Mouse (Mus musculus) lung, postnatal 4 days (tissue): ENCODE results near the gene Nhp2.

Source experiments
- DNase-seq, 2 experiments: peaks; one replicate each; pipeline ENCODE4 v3.0.0; 2021

The Nhp2 gene

DNA sequence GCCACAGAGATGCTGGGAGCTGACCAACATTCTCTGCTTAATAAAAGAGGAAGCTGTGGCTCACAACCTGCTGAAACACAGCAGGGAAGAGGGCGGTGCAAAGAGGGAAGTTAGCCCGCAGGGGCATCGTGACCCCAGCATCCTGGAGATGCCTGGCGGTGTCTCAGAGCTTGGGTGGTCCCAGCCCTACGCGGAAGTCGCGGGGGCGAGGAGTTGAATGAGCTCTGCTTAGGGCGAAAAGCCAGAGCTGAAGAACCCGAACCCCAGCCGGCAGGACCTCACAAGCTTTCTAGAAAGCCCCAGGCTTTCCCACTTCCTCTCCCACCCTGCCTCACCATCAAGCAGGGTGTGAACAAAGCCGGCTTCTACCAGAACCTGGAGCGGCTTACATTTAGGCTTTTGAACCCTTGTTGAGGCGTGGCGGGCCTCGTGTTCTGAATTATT is 18.5 kb downstream of the Nhp2 start:
- peak; percentile 77 to 80 for DNase-seq

DNA sequence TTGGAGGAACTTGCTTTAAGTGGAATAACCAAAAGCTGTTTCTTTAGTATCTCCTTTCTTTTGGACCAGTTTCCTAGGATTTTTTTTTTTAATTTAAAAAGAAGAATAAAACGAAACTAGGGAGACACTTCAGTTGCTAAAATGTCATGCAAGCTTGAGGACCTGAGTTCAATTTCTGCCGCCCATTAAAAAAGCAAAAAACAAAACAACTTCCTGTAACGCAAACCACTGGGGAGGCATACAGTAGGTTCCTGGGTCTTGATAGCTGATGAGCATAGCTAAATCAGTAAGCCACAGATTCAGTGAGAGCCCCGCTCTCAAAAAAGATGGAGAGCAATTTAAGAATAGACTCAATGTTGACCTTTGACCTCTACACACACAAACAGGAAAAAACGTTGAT is 19.0 kb downstream of the Nhp2 start:
- no peak for DNase-seq

DNA sequence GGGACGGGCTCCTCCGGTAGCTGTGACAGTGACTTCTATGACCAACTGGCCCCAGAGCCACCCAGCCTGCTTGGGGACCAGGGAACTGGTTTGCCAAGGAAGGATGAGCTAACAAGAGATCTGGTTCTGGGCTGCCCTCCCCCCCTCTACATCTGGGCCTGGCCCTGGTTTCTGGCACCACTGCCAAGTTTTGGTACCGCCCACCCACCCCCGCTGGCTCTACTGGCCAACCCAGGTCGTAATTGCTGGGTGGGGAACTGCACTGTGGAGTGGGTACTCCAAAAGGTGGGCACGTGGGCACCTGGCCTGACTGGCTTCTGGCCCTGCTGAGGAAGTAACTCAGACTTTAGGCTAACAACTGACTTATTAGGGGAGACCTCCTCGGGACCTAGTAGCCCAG is 21.2 kb downstream of the Nhp2 start:
- DNase-seq, result peak; percentile 64 to 78

DNA sequence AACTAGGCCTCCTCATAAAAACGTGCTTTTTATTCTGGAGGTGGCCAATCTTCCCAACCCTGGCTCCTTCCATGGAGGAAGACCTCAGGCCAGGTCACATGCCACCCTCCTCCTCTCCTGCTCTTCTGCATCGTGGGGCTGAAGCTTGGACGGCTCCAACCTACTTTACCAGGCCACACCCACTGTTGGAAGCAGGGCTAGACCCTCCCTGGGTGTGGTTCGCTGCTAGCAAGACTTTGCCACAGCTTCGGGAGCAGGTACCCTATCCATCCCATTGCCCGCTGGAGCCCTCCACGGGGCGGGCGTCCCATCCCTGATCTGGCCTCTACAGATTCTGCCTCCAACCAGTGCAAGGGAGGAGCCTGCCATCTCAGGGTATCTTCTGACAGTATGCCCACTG is 23.7 kb downstream of the Nhp2 start:
- peak in 1 of 2 experiments; percentile 34 for DNase-seq

DNA sequence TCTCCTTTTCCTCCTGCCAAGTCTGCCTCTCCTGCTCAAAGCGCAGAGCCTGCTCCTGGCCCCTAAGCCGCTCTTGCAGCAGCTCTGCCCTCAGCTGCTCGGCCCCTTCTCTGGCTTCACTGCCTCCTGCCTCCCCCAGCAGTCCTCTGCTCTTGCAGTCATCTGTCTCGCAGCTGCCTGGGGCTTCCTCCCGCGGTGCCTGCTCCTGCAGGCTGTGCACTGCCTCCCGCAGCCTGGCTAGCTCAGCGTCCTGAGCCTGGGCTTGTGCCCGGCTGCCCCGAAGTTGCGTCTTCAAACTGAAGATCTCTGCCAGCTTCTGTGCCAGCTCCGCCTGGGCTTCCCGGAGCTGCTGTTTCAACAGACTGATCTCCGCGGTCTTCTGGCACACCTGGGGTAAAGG is 24.2 kb downstream of the Nhp2 start:
- DNase-seq, result peak in 1 of 2 experiments; percentile 26

DNA sequence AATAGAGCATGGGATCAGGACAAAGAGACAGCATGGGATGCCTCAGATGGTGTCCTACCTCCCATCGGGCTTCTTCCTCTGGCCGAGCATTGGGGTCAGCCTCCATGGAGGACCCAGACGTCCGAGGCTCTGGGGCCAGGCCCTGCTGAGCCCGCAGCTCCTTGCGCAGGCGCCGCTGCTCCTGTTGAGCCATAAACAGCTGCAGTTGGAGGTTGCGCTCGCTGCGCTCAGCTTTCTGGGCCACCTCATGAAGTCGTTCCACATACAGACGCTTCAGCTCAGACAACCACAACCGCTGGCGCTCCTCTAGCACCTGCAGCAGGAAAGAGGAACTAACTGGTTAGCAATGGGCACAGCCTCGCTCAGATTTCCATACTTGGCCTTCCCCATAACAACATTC is 24.7 kb downstream of the Nhp2 start:
- DNase-seq, result peak; percentile 49 to 65

DNA sequence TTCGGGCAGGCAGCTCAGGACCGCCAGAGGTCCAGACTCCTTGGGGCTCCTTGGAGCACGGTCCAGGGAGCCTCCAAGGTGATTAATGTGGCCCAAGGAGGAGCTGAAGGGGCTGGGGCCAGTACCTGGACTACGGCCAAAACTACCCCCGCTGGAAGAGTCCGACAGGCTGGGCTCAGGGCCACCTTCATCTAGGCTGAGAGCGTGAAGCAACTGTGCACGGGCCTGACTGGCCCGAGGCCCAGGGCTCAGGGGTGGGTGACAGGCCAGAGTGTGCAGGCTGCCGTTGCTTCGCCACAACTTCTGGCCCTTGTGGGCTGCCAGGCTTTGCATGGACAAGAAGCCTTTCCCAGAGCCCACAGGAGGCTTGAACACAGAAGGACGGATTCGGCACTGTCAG is 25.8 kb downstream of the Nhp2 start:
- DNase-seq, result peak; percentile 36 to 70

DNA sequence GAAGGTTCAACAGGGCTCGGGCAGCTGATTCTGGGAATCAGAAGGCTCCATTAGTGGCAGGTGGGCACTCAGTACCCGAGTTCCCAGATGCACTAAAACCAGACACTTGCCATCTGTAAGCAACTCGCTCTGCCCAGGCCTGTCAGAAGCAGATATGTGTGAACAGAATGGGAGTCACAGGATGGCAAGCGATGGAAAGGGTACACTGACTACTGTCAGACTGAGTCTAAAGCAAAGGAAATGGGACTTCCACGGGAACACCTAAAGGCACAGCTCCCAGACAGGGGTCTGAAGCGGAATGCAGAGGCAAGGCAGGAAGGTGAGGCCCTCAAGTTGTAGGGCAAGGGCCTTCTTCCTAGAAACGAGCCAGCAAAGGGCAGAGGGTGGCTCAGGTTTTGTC is 26.7 kb downstream of the Nhp2 start:
- DNase-seq, result no peak

DNA sequence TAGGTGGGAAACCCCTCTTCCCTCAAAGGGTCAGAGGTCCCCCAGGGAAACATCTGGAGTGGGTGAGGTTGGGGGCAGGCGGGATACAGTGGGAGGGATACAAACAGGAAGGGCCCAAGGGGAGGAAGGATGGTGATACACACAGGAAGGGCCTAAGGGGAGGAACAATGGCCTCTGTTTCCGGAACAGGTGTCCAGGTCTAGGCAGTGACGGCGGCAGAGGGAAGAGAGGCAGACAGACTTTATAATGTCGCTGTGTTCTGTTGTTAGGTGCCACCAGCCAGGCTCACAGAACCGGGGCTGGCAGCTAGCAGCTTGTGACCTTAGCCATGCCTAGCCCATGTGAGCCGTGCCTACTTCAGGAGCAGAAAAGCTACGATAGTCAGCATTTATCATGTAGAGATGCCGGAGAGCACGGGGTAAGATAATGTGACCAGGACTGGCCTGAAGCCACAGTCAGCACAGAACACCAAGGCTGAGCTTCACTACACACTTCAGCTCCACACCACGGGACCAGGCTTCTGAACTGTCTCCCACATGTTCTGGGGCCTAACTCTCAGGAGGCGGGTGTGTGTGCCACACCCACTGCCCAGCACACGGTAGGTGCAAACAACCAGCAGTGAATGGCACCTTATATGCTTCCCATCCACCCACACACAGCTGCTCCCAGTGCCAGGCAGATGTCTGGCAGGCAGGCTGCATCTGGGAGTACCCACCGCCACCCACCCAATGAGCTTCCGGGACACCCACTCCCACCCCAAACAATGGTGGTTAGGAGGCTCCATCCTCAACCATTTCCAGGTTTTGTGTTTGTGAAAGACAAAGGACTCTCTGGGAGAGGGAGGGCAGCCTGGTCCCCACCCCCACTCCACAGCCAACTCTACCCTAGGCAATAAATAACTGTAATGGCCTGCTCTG is 27.5 kb downstream of the Nhp2 start:
- DNase-seq, result peak; percentile 66 to 84

DNA sequence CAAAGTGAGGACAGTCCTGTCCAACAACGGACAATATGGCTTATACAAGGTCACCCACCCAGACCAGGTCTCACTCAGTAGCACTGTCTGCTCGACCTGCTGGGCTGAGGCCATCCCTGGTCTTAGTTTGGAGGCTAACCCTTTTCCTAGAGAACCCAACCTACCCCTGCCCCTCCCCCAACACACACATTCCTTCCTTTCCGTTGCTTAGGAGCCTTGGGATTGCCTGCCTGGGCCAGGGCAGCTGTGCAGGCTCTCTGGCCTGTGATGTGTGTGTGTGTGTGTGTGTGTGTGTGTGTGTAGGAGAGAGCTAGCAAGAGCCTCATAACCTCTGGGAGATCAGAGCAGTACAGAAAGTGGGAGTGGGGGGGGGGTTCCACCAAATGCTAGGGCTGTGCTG is 29.0 kb downstream of the Nhp2 start:
- DNase-seq, result peak; percentile 47 to 63

DNA sequence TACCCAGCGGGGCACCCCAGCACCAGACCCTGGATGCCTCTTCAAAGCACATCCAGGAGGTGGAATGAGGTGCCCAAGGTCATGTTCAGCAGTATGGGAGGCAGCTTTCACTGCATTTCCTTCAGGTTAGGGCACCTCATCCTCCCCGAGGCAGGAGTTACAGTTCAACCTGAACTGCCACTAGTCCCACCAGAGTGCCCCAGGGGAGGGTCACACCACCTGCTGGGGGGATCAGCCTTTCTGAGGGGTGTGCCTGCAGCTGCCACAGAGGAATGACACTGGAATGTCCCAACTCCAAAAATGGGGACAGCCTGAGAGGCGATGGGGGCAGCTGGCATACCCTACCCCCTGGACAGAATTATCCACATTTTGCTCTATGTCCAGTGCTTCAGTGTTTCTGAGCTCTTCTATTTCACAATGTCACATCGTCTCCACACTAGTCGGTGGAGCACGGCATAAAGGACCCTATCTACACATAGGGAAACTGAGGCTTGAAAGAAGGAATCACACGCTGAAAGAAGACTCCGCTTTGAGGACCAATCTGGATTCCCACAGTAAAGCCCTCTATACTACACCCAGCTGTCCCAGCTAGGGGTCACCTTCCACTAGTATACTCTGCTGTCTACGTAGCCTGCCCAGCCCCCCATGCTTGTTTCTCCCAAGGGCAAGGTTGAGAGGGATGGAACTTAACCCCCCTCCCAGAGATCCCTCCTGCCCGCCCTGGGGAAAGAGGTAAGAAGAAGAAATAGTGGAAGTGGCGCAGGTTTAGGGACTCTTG is 29.8 kb downstream of the Nhp2 start:
- no peak for DNase-seq

DNA sequence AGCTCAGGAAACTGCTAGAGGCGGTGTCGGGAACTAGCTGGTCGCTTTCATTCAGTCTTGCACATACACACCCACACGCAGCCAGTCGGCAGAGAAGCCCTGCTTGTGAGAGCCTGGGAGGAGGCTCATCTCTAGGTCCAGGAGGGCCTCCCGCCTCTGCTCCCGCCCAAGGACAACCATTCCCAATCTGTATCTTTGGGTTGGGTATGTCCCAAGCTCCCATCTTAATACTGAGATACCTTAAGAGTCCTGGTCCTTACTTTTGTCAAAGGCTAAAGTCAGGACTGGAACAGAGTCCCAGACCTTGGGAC is 30.3 kb downstream of the Nhp2 start:
- DNase-seq, result peak in 1 of 2 experiments; percentile 44

DNA sequence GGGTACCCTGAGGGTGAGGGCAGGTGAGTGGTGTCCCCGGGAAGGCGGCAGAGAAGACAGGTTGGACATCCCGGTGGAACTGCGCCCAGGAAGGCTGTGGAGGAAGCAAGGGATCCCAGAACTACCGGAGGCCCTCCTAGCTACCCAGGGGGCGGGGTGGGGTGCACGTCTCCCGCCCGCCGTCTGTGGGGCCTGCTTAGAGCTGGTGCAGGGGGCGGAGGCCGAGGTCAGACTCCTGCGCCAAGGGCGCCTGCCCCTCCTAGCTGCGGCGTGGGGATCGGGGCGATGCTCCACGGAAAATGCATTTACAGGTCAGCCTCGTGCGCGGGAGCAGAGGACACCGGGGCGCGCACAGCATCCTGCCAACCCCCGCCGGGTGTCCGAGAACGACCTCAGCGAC is 30.7 kb downstream of the Nhp2 start:
- DNase-seq, result peak in 1 of 2 experiments; percentile 49

DNA sequence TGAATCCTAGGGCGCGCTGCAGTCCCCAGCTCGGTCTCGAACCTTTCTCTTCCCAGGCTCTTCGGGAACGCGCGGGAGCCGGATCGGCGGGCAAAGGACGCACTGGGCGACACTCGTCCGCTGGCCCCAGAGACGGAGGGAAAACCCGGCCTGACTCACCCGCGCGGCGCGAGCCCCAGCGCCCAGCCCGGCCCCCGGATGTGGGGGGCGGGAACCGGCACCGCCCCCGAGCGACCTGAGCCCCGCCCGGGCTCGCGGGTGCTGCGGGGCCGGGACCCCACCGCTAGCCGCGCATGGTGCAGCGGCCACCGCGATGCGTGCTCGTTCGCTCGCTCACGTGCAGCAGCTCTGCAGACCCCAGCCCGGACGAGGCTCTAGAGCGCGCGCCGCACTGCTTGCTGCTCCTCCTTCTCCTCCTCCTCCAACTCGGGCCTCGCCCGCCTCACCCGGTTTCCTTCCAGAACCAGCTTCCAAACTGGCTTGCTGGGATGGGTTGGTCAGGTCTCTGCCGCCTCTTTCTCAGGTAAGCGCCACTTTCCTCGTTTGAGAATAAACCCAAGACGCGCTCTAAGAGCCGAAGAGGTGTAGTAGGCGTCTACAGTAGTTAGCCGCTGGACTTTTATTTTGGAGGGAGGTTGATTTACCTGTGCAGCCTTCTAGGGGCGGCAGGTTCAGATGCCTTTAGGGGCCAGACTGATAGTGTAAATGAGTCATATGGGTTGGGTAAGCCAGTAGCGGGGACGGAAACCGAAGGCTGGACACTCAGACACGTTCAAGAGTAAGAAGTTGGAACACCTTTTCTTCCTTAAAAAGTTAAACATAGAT is 31.4 kb downstream of the Nhp2 start, which contains the start of the genes N4bp3 and D930048N14Rik:
TSS of gene N4bp3 (minus strand) at position 152 of the 825 bp plus-strand sequence.
TSS of gene D930048N14Rik (plus strand) at position 264 of the 825 bp plus-strand sequence.
- peak; percentile 88 to 92 for DNase-seq

DNA sequence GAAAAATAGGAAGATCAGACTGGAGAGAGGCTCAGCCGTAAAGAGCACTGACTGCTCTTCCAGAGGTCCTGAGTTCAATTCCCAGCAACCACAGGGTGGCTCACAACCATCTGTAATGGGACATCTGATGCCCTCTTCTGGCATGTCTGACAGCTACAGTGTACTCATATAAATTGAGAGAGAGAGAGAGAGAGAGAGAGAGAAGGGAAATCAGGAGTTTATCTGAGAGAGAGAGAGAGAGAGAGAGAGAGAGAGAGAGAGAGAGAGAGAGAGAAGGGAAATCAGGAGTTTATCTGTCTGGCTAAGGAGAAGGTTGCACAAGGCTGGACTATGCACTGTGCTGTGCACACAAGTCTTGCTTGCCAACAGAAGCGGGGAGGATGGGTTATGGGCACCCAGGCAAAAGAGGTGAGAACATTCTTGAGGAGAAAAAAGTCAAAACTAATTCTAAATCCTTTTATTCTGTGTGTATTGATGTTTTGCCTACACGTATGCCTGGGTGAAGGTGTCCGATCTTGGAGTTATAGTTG is 33.4 kb downstream of the Nhp2 start:
- DNase-seq, result no peak

DNA sequence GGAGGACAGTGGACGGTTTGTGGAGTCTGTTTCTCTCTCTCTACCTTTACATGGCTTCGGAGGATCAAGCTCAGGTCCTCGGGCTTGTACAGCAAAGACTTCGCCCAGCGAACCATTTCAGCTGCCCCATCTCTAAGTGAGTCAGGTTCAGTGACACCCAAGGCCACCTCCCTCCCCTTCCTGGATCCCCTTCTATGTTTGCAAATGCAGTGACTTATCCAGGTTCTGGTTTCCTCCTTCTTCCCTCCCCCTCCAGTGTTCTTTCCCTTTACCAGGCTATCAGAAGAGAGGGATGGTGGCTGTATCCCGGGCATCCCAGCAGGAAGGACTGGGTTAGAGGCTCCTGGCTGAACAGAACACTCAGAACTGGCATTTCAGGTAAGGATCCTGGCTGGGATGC is 34.2 kb downstream of the Nhp2 start:
- no peak for DNase-seq

DNA sequence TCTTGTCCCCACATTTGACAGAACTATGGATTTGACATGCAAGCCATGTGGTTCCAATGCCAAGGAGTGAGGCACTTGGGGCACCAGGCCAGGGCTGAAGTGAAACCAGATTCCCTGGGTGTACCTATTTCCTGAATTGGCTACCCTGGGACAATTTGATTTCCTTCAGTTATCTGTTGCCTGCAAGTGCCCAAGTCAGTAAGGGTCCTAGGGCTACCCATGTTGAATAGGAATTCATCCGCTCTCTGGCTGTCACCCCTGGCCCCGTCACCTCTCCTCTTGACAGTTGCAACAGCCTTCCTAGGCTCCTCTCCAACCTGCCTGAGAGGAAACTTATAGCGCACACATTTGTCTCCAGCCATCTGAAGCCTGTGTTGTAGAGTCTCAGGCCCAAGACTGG is 35.4 kb downstream of the Nhp2 start:
- DNase-seq, result no peak

DNA sequence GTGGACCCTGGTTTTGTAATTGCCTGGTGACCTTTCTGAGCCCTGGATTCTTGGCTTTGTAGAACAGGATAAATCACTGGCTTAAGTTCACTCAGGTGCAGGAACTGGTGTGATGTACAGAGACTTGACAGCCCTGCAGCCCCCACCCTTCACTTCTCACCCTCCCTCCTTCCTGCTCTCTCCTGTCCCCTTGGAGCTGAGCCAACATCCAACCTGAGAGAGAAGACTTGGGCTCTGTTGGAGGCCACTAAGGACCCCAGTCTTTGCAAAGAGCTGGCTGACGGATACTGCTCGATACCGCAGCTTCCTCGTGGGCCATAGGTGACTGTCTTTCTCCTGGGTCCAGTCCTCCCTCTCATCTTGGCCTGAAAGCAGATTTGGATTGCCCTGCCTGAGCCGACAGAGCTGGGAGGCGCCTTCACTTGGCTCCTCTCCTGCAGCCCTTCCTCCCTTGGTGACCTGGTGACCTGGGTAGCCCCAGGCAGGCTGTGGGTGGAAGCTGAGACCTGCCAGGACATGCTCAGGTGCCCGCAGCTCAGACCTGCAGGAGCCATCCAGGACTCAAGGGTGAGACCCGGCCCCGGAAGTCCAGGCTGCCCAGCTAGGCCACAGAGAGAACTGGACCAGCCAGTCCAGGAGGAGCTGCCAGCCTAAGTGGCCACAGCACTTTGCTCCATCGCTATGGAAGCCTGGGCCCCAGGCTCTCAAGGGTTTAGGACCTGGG is 37.4 kb downstream of the Nhp2 start:
- peak; percentile 28 to 47 for DNase-seq

DNA sequence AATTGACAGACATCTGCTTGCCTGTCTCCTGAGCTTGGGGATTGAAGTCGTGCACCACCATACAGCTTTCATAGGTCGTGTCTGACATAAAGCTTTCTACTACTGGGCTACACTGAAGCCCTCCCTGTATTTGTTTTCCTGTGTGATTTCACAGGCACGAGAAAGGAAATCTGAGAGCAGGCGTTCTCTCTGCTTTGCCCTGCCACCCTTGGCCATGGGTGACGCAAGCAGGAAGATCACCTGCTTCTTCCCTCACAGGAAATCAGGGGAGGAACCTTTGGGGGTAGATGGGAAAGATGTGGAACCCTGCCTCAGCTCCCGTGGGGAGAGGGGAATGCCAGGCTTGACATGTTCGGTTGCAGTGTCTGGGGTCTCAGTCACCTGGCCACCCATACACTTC is 38.8 kb downstream of the Nhp2 start:
- DNase-seq, result peak in 1 of 2 experiments; percentile 7

DNA sequence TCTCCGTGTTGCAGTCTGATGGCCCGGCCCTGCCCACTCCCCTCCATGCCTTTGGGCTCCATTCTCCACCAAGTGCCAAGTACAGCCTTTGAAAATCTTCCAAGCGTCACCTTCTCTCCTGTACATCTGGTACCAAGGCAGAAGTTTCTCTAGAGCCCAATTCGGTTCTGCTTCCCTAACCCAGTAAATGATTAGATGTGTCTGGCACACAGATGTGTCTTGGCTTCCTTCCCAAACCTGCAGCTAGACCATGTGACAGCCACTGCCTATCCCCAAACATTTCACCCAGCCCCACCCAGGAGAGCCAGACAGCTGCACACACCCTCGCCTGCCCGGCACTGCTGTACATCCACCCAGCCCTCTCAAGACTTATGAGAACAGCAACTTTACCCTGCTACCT is 39.2 kb downstream of the Nhp2 start:
- DNase-seq, result peak; percentile 46 to 57

DNA sequence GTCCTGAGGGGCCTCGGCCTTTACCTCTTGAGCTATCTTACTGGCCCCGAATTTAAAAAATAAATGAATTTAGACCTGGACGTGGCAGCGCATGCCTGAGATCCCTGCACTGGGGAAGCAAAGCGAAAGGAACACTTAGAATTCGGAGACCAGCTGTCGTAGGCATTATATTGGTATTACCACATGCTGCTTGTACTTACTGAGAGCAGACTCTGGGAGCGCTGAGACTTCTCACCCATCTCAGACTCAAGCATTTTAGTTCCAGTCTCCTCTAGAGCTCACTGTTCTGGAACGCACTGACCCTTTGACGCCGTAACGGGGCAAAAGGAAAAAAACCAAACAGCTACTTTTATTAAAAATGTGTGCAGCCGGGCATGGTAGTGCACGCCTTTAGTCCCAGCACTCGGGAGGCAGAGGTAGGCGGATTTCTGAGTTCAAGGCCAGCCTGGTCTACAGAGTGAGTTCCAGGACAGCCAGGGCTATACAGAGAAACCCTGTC is 42.4 kb downstream of the Nhp2 start:
- DNase-seq, result no peak

DNA sequence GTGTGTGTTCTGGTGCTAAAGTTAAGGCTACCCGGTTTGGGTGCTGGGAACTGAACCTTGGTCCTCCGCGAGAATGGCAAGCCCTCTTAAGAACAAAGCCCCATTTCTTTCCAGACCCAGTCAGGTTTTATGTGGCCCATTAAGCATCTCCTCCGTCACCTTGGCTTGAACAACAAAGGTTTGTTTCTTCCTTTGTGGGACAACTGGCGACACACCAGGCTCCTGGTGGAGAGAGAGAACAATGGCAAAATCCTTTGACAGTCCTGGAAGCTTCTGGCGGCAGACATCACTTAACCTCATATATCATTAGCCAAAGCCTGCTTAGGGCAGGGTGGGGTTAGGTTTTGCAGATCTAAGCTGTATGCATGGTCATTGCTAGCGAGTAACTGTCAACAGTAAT is 43.1 kb downstream of the Nhp2 start:
- no peak for DNase-seq
